Mouse (Mus musculus) limb, embryonic 15.5 days (tissue): ENCODE data around the gene Ern2. TPM values are rescaled to one million over a fixed set of nuclear protein-coding genes. Genes with fewer than 3 reads are reported as not detected.

Experiments used
- polyA plus RNA-seq: library from polyadenylated mRNA; unstranded; fragments of >200 nt; fragmentation: Nextera tagmentation; extraction: Ambion mirVana; gene quantifications from 2 replicates; pipeline ENCODE4 v1.2.1, GENCODE M21; 2015

Ern2 gene
- polyA plus RNA-seq, 1 experiment from 2014 or later = not detected

Other genes with a start within 250 kb of the Ern2 start
- 24.8 and 26.6 TPM in 2 replicates for gene Cog7, start 204.5 kb downstream of the Ern2 start, polyA plus RNA-seq
- gene Gga2, start 165.0 kb downstream of the Ern2 start, polyA plus RNA-seq = 92.5 and 96.5 TPM in 2 replicates
- 51.0 and 65.2 TPM in 2 replicates for gene Ubfd1, start 119.0 kb downstream of the Ern2 start, polyA plus RNA-seq
- gene Ears2, start 118.9 kb downstream of the Ern2 start, polyA plus RNA-seq = 16.0 and 16.3 TPM in 2 replicates
- 553 and 558 TPM in 2 replicates for gene Ndufab1, start 84.3 kb downstream of the Ern2 start, polyA plus RNA-seq
- 10.5 and 12.3 TPM in 2 replicates for gene Palb2, start 53.2 kb downstream of the Ern2 start, polyA plus RNA-seq
- 122 and 125 TPM in 2 replicates for gene Dctn5, start 53.2 kb downstream of the Ern2 start, polyA plus RNA-seq
- gene Plk1, start 26.8 kb downstream of the Ern2 start, polyA plus RNA-seq = 86.2 and 92.1 TPM in 2 replicates
- 0.29 and 0.62 TPM in 2 replicates for gene Chp2, start 33.3 kb upstream of the Ern2 start, polyA plus RNA-seq
- gene Prkcb, start 102.5 kb upstream of the Ern2 start, polyA plus RNA-seq = 8.4 and 10.2 TPM in 2 replicates